Mouse (Mus musculus) spleen, adult 2 months (tissue): ENCODE results near the gene Tead4. TPM values are rescaled to one million over a fixed set of nuclear protein-coding genes. Genes with fewer than 3 reads are reported as not detected.
A peak's percentile ranks its signal among the peaks of the same experiment; 100 is the strongest.

Source experiments
- DNase-seq, 2 experiments: peaks; one replicate each; pipeline versions ENCODE4 v3.0.0 to v3.0.0-alpha.2; 2012 to 2021; ENCODE audit warnings: low spot score in 2 of 2, low read depth in 1 of 2
- H3K27ac ChIP-seq: fragments of 200-500 bp; 2 replicates; pipeline ENCODE4 v1.5.1; 2012; ENCODE audit warnings: low read length, inconsistent platforms; ENCODE audit not compliant: insufficient read depth
- H3K27me3 ChIP-seq: fragments of 200-500 bp; 2 replicates; pipeline ENCODE4 v1.6.1; 2012; ENCODE audit warnings: mild to moderate bottlenecking, moderate library complexity, low read length, inconsistent platforms; ENCODE audit not compliant: control insufficient read depth, insufficient read depth
- H3K36me3 ChIP-seq: fragments of 200-500 bp; 2 replicates; pipeline ENCODE4 v1.6.1; 2012; ENCODE audit warnings: mild to moderate bottlenecking, low read length, inconsistent platforms; ENCODE audit not compliant: control insufficient read depth, insufficient read depth
- H3K4me1 ChIP-seq: fragments of 200-500 bp; 2 replicates; pipeline ENCODE4 v1.6.1; 2011; ENCODE audit warnings: inconsistent platforms; ENCODE audit not compliant: control insufficient read depth, insufficient read depth, insufficient read length
- H3K4me3 ChIP-seq: fragments of 200-500 bp; 2 replicates; pipeline ENCODE4 v1.5.1; 2011; ENCODE audit warnings: mild to moderate bottlenecking, inconsistent platforms; ENCODE audit not compliant: insufficient read depth, insufficient read length; ENCODE audit errors: extremely low read depth
- CTCF ChIP-seq: fragments of 200-500 bp; IDR thresholded peaks from 2 replicates; pipeline ENCODE4 v1.5.1; 2011; ENCODE audit warnings: mild to moderate bottlenecking, inconsistent platforms; ENCODE audit not compliant: insufficient read depth, insufficient read length, insufficient replicate concordance; ENCODE audit errors: extremely low read depth
- POLR2A ChIP-seq: fragments of 200-500 bp; IDR thresholded peaks from 2 replicates; pipeline ENCODE4 v1.6.1; 2011; ENCODE audit warnings: low read depth, low read length, inconsistent platforms
- WGBS: fragments of 180-500 bp; shearing (Covaris S2); methylation state at CpG from one replicate; pipeline ENCODE4 v1.1.7; 2018; 5-methylcytosine and 5-hydroxymethylcytosine counted together
- polyA plus RNA-seq: library from polyadenylated mRNA; depleted of rRNA; stranded (reverse); fragments of >200 nt; gene quantifications from 2 replicates; pipeline ENCODE4 v1.2.3, GENCODE M21; 2012

Tead4 gene
- polyA plus RNA-seq, 1 experiment, result 0.67 TPM

DNA sequence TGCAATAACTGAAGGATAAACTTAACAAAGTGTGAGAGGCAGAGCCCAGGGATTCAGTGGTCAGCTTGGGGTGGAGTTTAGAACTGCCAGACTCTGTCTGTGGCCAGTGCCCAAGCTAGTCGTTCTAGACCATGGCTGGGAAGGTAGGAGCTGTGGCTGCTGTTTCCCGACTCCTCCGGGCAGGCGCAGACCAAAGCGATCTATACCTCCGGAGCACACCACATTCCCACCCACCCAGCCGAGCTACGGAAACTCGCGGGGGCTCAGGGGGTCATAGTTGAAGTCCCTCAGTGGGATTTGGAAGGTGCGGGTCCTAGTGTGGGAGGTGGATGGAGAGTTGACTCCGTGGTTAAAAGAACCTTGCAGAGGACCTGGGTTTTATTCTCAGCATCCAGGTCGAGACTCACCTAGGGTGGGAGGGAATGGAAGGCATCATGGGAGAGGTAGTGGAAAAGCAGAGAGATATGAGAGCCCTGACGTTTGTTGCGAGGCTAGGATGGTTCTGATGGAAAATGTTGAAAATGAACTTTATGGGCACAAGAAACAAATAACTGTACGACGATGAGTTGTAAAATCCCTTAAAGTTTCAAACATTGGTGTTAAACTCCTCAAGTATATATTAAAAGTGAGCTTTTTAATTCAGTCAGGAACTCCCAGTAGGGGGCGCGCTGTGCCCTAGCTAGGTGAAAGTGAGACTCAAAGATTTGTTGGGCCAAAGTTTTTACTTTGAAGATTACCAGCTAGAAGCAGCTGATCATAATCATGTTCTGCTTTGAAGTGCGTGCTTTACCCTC is 99.6 kb downstream of the Tead4 start:
- WGBS, result 3% methylated on average over 20 of the region's 20 CpGs
- no peaks in the 10 kb centered on the region for H3K36me3 ChIP-seq
- TF ChIP-seq POLR2A (no peak), CTCF (peak; percentile 6; the same call in 1 of the 2 replicates)
- peak in 1 of 2 experiments; percentile 56 for DNase-seq
- peaks cover 7% of the 10 kb centered on the region; the same call in 1 of the 2 replicates for H3K4me1 ChIP-seq
- H3K27ac ChIP-seq, result no peak overlapping the region
- H3K4me3 ChIP-seq, result peak overlapping the region; percentile 59
- H3K27me3 ChIP-seq, result no peaks in the 10 kb centered on the region

DNA sequence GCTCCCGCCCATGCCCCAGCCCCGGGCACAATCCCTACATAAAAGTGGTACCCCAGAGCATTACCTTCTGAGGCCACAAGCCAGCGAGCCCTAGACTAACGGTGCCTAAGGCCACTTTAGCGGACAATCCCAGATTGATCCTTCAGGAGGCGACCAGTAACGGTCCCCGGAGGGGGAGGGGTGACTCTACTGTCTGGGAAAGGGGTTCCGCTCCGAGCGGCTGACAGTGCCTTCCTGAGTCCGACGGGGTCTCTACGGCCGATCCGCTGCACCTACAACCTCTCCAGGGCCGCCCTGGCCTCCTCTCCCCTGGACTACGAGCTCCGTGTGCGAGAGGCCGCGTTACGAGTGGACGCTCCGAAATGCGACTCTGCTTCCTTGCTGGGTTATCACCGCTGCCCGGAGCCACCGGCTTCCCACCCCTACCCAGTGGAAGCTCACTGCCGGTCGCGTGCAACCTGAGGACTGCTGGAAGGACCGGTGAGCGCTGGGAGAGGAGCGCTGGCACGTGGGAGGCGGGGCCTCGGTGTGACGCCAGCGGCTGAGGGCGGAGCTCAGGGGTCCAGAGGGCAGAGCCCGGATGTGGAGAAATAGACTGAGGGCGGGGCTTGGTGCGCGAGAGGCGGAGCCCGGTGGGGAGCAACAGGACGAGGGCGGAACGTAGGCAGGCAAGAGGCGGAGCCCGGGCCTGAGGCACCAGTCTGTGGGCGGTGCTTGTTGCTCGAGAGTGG is 100.3 kb downstream of the Tead4 start:
- DNase-seq, result peak; percentile 88 to 95
- no peak for TF ChIP-seq CTCF
- H3K27me3 ChIP-seq, result no peaks in the 10 kb centered on the region
- H3K27ac ChIP-seq, result no peak overlapping the region
- 1% methylated on average over 54 of the region's 54 CpGs for WGBS
- peak overlapping the region; percentile 68 for H3K4me3 ChIP-seq
- no peaks in the 10 kb centered on the region for H3K36me3 ChIP-seq
- H3K4me1 ChIP-seq, result peaks cover 7% of the 10 kb centered on the region; the same call in 1 of the 2 replicates

DNA sequence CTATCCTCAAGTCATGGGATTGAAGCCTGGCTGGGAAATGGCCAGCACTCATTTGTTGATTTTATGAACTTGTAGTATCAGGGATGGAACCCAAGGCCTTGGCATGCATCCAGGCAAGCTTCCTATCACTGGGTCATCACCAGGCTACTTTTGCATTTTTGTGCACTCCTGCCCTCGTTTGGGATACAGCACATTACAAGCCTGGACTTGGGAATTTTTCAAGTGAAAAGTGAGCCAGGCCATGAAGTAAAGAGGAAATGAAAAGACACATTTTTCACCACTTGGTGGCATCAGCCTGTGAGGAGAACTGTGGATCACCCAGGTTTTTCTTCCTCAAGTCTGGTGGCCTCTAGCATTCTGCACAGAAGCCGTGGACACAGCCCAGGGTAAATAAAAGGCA is 117.1 kb downstream of the Tead4 start:
- no peaks in the 10 kb centered on the region for H3K27me3 ChIP-seq
- WGBS, result 46% methylated on average over 2 of the region's 2 CpGs

DNA sequence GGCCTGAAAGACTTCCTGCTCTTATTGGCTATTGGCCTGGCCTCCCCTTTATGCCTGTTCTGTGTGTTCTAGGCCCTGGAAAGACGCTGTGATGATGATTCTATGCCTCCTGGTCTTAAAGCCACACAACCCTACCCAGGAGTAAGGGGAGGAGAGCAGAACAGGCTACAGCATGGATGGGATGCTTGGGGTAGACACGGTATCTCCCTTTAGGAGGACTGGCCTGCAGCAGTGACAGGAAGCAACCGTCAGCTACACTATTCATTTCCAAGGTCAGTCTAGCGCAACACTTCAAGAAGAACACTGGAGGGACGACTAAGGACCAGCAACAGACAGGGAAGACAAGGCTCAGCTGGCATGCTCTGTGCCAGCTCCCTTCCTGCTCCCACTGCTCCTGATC is 119.4 kb downstream of the Tead4 start:
- Histone ChIP-seq H3K36me3 (no peaks in the 10 kb centered on the region), H3K27me3 (no peaks in the 10 kb centered on the region), H3K4me3 (no peak overlapping the region), H3K27ac (no peak overlapping the region), H3K4me1 (no peaks in the 10 kb centered on the region)
- TF ChIP-seq POLR2A (no peak), CTCF (no peak)
- WGBS, result 80% methylated on average over 5 of the region's 5 CpGs
- DNase-seq, result no peak

More for the DNA sequence above, 117.1 kb downstream of the Tead4 start:
- Histone ChIP-seq H3K4me1 (no peaks in the 10 kb centered on the region), H3K4me3 (no peak overlapping the region), H3K27ac (no peak overlapping the region), H3K36me3 (no peaks in the 10 kb centered on the region)
- no peak for DNase-seq
- TF ChIP-seq POLR2A (no peak), CTCF (no peak)

DNA sequence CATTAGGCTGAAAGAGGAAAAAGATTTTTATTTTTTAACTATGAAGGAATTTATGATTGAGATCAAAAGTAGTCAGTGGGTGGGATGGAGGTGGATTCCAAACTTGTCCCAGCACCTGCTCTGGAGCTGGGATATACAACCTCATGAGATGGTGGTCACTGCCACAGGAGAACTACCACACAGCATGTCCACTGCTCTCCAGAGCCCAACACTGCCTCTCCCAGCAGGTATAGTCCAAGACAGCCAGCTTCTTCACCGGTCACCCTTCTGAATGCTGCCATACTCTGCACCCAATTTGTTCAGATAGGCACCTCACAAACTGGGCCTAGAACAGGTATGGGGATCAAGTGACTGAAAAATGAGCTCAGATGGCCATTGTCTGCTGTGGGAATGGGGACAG is 121.0 kb downstream of the Tead4 start:
- TF ChIP-seq CTCF (no peak), POLR2A (no peak)
- no peak overlapping the region for H3K27ac ChIP-seq
- WGBS, result 100% methylated on average over 1 of the region's 1 CpGs
- H3K27me3 ChIP-seq, result no peaks in the 10 kb centered on the region
- no peak for DNase-seq
- no peaks in the 10 kb centered on the region for H3K4me1 ChIP-seq
- no peaks in the 10 kb centered on the region for H3K36me3 ChIP-seq
- no peak overlapping the region for H3K4me3 ChIP-seq

DNA sequence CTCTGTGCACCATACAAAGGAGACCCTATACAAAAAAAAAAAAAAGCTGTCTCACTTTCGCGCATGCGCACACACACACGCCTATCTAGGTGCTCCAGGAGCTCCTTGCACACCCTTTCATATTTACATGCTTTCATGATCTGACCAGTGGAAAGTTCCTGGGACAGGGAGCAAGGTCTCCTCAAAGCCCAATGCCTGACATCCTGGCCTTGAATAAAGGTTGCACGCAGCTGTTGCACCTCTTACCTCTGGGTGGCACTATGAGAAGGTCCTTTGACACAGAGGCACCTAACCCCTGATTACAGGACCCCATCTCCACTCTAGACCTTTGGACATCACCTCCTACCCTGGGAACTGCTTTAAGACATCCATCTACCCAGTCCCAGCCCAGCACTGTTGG is 121.4 kb downstream of the Tead4 start:
- WGBS, result 82% methylated on average over 5 of the region's 5 CpGs
- DNase-seq, result no peak
- no peaks in the 10 kb centered on the region for H3K27me3 ChIP-seq
- no peaks in the 10 kb centered on the region for H3K36me3 ChIP-seq
- no peak overlapping the region for H3K4me3 ChIP-seq
- TF ChIP-seq CTCF (no peak), POLR2A (no peak)
- H3K27ac ChIP-seq, result no peak overlapping the region
- H3K4me1 ChIP-seq, result no peaks in the 10 kb centered on the region
